Mouse (Mus musculus) CD4-positive, CD25-positive, alpha-beta regulatory T cell, adult 2 months (primary cell): ENCODE data around the gene Zdhhc17.

Source experiments
- DNase-seq: peaks from one replicate; pipeline ENCODE4 v3.0.0-alpha.2; 2012; ENCODE audit warnings: low read depth, low spot score

Zdhhc17 gene

GRCm38 (mm10) chr10:111009641-111010479 lies at the start of gene Zdhhc17:
Zdhhc17 (minus strand) TSS chr10:111010140.
- peak; percentile 93 for DNase-seq

- no peak for DNase-seq
Measured at GRCm38 (mm10) chr10:111055770-111056169, 45.8 kb upstream of the Zdhhc17 start.

- DNase-seq = no peak
Measured at GRCm38 (mm10) chr10:111051606-111052005, 41.7 kb upstream of the Zdhhc17 start.

- DNase-seq = no peak
Measured at GRCm38 (mm10) chr10:111050511-111050910, 40.6 kb upstream of the Zdhhc17 start.

GRCm38 (mm10) chr10:111050061-111050460 lies 40.1 kb upstream of the Zdhhc17 start:
- DNase-seq = no peak

GRCm38 (mm10) chr10:111047895-111048294 lies 38.0 kb upstream of the Zdhhc17 start:
- no peak for DNase-seq

GRCm38 (mm10) chr10:111040078-111040656 lies 30.2 kb upstream of the Zdhhc17 start:
- no peak for DNase-seq

GRCm38 (mm10) chr10:111036851-111037250 lies 26.9 kb upstream of the Zdhhc17 start:
- DNase-seq = no peak

- no peak for DNase-seq
Measured at GRCm38 (mm10) chr10:111035134-111035533, 25.2 kb upstream of the Zdhhc17 start.

- DNase-seq = peak; percentile 59
Measured at GRCm38 (mm10) chr10:111031511-111032365, 21.8 kb upstream of the Zdhhc17 start.

GRCm38 (mm10) chr10:111030845-111031244 lies 20.9 kb upstream of the Zdhhc17 start:
- no peak for DNase-seq

- DNase-seq = no peak
Measured at GRCm38 (mm10) chr10:111026106-111026505, 16.2 kb upstream of the Zdhhc17 start.

- no peak for DNase-seq
Measured at GRCm38 (mm10) chr10:111024746-111025145, 14.8 kb upstream of the Zdhhc17 start.

GRCm38 (mm10) chr10:111014476-111014875 lies 4.5 kb upstream of the Zdhhc17 start:
- DNase-seq = no peak

GRCm38 (mm10) chr10:111013265-111013664 lies 3.3 kb upstream of the Zdhhc17 start:
- no peak for DNase-seq

- DNase-seq = no peak
Measured at GRCm38 (mm10) chr10:111012496-111013038, 2.6 kb upstream of the Zdhhc17 start.

- peak; percentile 32 for DNase-seq
Measured at GRCm38 (mm10) chr10:111011226-111011765, 1.4 kb upstream of the Zdhhc17 start.

GRCm38 (mm10) chr10:111010480-111011225 lies 713 bp upstream of the Zdhhc17 start:
- DNase-seq = peak; percentile 43

GRCm38 (mm10) chr10:111009113-111009640 lies 763 bp downstream of the Zdhhc17 start:
- DNase-seq = no peak

- DNase-seq = no peak
Measured at GRCm38 (mm10) chr10:111007687-111008086, 2.3 kb downstream of the Zdhhc17 start.
